Mouse (Mus musculus) erythroid progenitor cell, adult 5-6 weeks (primary cell): ENCODE results near the gene Gprasp2. TPM values are rescaled to one million over a fixed set of nuclear protein-coding genes. Genes with fewer than 3 reads are reported as not detected.

Experiments used
- total RNA-seq, 2 experiments: library from RNA; stranded (forward) in 1 of 2; stranded (reverse) in 1 of 2; fragments of 150-400 nt in 1 of 2; fragments of 186-747, 209-891 nt in 1 of 2; gene quantifications; 2 replicates each; pipeline versions ENCODE4 v1.2.3 to v1.2.4; 2015 to 2017; ENCODE audit warnings: low replicate concordance in 2 of 2

The Gprasp2 gene
- total RNA-seq, 2 experiments from 2014 or later, result not detected

Other genes starting within 250 kb of the Gprasp2 start
- not detected in 2 replicates for gene Nxf7, start 240.3 kb upstream of the Gprasp2 start, total RNA-seq (2015; ENCODE audit: low replicate concordance)
- gene Nxf7, start 240.3 kb upstream of the Gprasp2 start, total RNA-seq (2017; ENCODE audit: low replicate concordance), result not detected in 2 replicates
- not detected in 2 replicates for gene Prame, start 211.3 kb upstream of the Gprasp2 start, total RNA-seq (2015; ENCODE audit: low replicate concordance)
- not detected in 2 replicates for gene Prame, start 211.3 kb upstream of the Gprasp2 start, total RNA-seq (2017; ENCODE audit: low replicate concordance)
- gene Tcp11x2, start 145.2 kb upstream of the Gprasp2 start, total RNA-seq (2015; ENCODE audit: low replicate concordance), result not detected in 2 replicates
- not detected in 2 replicates for gene Tcp11x2, start 145.2 kb upstream of the Gprasp2 start, total RNA-seq (2017; ENCODE audit: low replicate concordance)
- gene Tmsb15a, start 113.8 kb upstream of the Gprasp2 start, total RNA-seq (2015; ENCODE audit: low replicate concordance), result not detected in 2 replicates
- not detected in 2 replicates for gene Tmsb15a, start 113.8 kb upstream of the Gprasp2 start, total RNA-seq (2017; ENCODE audit: low replicate concordance)
- 6.3 and 10.5 TPM in 2 replicates for gene Armcx5, start 96.3 kb upstream of the Gprasp2 start, total RNA-seq (2015; ENCODE audit: low replicate concordance)
- 3.9 and 6.0 TPM in 2 replicates for gene Armcx5, start 96.3 kb upstream of the Gprasp2 start, total RNA-seq (2017; ENCODE audit: low replicate concordance)
- 6.3 and 18.4 TPM in 2 replicates for gene Gprasp1, start 96.3 kb upstream of the Gprasp2 start, total RNA-seq (2015; ENCODE audit: low replicate concordance)
- gene Gprasp1, start 96.3 kb upstream of the Gprasp2 start, total RNA-seq (2017; ENCODE audit: low replicate concordance), result 6.2 and 6.5 TPM in 2 replicates
- gene Bhlhb9, start 41.4 kb upstream of the Gprasp2 start, total RNA-seq (2015; ENCODE audit: low replicate concordance), result 0.72 and 15.1 TPM in 2 replicates
- gene Bhlhb9, start 41.4 kb upstream of the Gprasp2 start, total RNA-seq (2017; ENCODE audit: low replicate concordance), result 0.08 and 5.4 TPM in 2 replicates
- not detected in 2 replicates for gene Arxes2, start 154.8 kb downstream of the Gprasp2 start, total RNA-seq (2015; ENCODE audit: low replicate concordance)
- gene Arxes2, start 154.8 kb downstream of the Gprasp2 start, total RNA-seq (2017; ENCODE audit: low replicate concordance), result not detected in 2 replicates
- not detected in 2 replicates for gene Arxes1, start 194.3 kb downstream of the Gprasp2 start, total RNA-seq (2015; ENCODE audit: low replicate concordance)
- not detected in 2 replicates for gene Arxes1, start 194.3 kb downstream of the Gprasp2 start, total RNA-seq (2017; ENCODE audit: low replicate concordance)
- gene Bex2, start 229.2 kb downstream of the Gprasp2 start, total RNA-seq (2015; ENCODE audit: low replicate concordance), result not detected in 2 replicates
- gene Bex2, start 229.2 kb downstream of the Gprasp2 start, total RNA-seq (2017; ENCODE audit: low replicate concordance), result not detected in 2 replicates
- gene Nxf3, start 246.2 kb downstream of the Gprasp2 start, total RNA-seq (2015; ENCODE audit: low replicate concordance), result 3.4 TPM in 1 of 2 replicates, not detected in the other
- gene Nxf3, start 246.2 kb downstream of the Gprasp2 start, total RNA-seq (2017; ENCODE audit: low replicate concordance), result 1.8 TPM in 1 of 2 replicates, not detected in the other